Mouse (Mus musculus): ENCODE data around the gene Ppara. TPM values are rescaled to one million over a fixed set of nuclear protein-coding genes. Genes with fewer than 3 reads are reported as not detected.

Gene Ppara
- polyA plus RNA-seq, 1 experiment from 2014 or later, result 1.9 TPM

DNA sequence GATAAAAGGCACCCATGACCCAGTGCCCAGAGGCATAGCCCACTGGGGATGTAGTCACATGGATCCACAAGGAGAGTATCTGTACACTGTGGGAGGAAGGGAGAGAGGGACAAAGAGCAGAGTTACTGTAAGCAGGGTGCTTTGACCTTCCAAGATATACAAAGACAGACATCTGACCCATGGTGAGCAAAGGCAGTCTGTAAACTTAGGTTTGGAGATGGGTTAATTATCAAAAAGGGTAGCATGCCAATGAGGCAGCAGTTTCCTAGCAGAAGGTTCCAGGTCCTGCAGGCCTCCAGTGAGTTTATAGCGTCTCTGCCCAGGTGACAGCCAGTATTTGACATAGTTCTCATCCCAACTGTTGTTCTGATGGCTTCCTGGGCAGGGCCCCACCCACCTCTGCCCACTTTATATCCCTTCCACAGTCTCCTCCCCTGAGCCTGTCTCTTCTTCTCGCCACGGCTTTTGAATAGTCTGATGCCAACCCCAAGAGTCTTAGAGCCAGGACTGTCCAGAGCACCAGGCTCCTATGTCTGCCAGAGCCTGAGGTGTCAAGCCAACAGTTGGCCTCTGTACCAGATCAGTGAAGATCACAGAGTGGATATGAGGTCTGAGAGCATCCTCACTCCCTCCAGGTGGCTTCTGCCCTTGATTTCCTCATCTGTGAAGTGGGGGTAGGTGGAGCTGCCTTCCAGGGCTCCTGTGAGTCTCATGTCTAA, 2.7 kb upstream of the Ppara start:
- H3K27ac ChIP-seq, result no peak overlapping the region
- peaks cover 74% of the 10 kb centered on the region for H3K27me3 ChIP-seq
- 77% methylated on average over 3 of the region's 3 CpGs for WGBS

DNA sequence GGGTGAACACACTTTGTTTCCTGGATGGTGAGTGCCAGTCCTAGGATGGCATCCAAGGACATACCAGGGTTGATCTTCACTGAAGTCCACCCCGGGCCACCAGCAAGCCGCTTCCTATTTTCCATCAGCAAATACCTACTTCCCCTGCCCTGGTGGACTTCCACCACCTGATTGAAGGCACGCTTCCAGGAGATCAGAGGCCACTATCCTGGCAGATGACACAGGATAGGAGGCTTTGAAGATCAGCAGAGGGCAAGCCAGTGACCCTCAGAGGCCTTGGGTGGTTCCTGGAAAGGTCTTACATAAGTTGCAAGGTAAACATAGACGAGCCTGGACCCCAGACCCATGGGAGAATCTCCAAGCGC, 2.2 kb upstream of the Ppara start:
- H3K36me3 ChIP-seq, result no peaks in the 10 kb centered on the region
- no peak overlapping the region for H3K27ac ChIP-seq
- no peak for ATAC-seq (ENCODE audit: insufficient number of reproducible peaks, insufficient read depth, low FRiP score, low TSS enrichment, low read depth)
- H3K4me2 ChIP-seq, result no peak overlapping the region
- no peaks in the 10 kb centered on the region for H3K9me3 ChIP-seq
- WGBS, result 76% methylated on average over 5 of the region's 5 CpGs
- no peak overlapping the region for H3K9ac ChIP-seq (replicated peaks)
- H3K4me1 ChIP-seq (replicated peaks), result peaks cover 9% of the 10 kb centered on the region; the same call in 1 of the 2 replicates
- peaks cover 78% of the 10 kb centered on the region for H3K27me3 ChIP-seq
- no peak overlapping the region for H3K4me3 ChIP-seq (replicated peaks)

More for the DNA sequence above, 2.7 kb upstream of the Ppara start:
- H3K9ac ChIP-seq (replicated peaks), result no peak overlapping the region
- peaks cover 9% of the 10 kb centered on the region; the same call in 1 of the 2 replicates for H3K4me1 ChIP-seq (replicated peaks)
- no peaks in the 10 kb centered on the region for H3K9me3 ChIP-seq
- no peak overlapping the region for H3K4me3 ChIP-seq (replicated peaks)
- no peak overlapping the region for H3K4me2 ChIP-seq
- ATAC-seq (ENCODE audit: insufficient number of reproducible peaks, insufficient read depth, low FRiP score, low TSS enrichment, low read depth), result no peak
- H3K36me3 ChIP-seq, result no peaks in the 10 kb centered on the region

DNA sequence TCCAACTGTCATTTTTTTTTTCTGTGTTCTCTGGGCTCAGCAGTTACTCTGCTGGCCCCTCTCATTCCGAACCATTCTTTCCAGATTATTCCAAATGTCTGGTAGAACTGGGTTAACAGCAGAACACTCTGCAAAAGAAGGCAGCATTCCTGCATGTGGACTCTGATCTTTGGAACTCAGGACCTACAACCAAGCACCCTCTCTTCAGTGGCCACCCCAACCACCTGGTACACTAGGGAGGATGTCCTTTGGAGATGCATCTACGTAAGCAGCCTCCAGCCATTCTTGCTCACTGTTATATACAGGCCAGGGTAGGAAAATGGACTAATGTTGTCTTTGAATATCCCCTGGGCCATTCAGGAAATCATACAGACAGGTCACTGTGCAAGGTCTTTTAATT, 1.1 kb upstream of the Ppara start:
- H3K9ac ChIP-seq (replicated peaks), result no peak overlapping the region
- 90% methylated on average over 2 of the region's 2 CpGs for WGBS
- H3K4me1 ChIP-seq (replicated peaks), result peaks cover 9% of the 10 kb centered on the region; the same call in 1 of the 2 replicates
- no peaks in the 10 kb centered on the region for H3K9me3 ChIP-seq
- H3K4me2 ChIP-seq, result no peak overlapping the region
- H3K4me3 ChIP-seq (replicated peaks), result no peak overlapping the region
- no peak for ATAC-seq (ENCODE audit: insufficient number of reproducible peaks, insufficient read depth, low FRiP score, low TSS enrichment, low read depth)
- H3K27me3 ChIP-seq, result peaks cover 76% of the 10 kb centered on the region
- H3K27ac ChIP-seq, result no peak overlapping the region
- no peaks in the 10 kb centered on the region for H3K36me3 ChIP-seq

GRCm38 (mm10) chr15:85734148-85734547, 635 bp upstream of the Ppara start:
- WGBS, result 39% methylated on average over 8 of the region's 8 CpGs

DNA sequence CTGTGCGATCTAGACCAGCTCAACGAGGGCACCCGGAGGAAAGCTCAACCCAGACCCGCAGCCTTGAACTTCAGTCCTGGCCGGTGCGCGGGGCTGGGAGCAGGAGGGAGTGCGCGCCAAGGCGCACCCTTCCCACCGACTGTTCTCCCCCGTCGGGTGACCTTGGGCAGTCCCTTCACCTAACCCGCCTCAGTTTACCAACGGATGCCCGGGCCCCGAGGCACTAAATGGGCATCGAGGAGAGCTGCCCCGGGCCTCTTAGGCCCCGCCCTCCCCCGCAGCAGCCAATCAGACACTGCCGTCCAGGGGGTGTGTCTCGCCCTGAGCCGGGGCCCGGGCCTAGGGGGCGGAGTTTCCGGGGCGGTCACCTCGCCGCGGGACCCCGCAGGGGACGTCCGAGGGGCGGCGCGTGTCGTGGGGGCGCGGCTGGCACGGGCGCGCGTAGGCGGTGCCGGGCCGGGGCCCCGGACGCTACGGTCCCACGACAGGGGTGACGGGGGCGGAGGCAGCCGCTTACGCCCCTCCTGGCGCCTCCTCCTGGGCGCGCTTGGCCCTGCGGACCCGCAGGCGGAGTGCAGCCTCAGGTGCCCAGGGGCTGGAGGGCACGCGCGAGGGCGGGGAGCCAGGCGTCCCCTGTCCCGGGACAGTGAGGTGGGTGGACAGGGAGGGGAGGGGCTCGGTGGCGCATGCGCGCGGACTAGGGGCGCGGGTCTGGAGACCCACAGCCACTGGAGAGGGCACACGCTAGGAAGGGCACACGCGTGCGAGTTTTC, 466 bp downstream of the Ppara start:
- ATAC-seq (ENCODE audit: insufficient number of reproducible peaks, insufficient read depth, low FRiP score, low TSS enrichment, low read depth), result peak; percentile 87
- Histone ChIP-seq H3K27ac (no peak overlapping the region), H3K36me3 (no peaks in the 10 kb centered on the region), H3K4me1 (replicated peaks) (peaks cover 9% of the 10 kb centered on the region; the same call in 1 of the 2 replicates), H3K4me2 (peak overlapping the region; percentile 86), H3K9me3 (no peaks in the 10 kb centered on the region), H3K9ac (replicated peaks) (peak overlapping the region; percentile 67), H3K27me3 (peaks cover 74% of the 10 kb centered on the region), H3K4me3 (replicated peaks) (peak overlapping the region; percentile 78)
- under 1% methylated on average over 77 of the region's 78 CpGs for WGBS

More at GRCm38 (mm10) chr15:85734148-85734547, 635 bp upstream of the Ppara start:
- H3K4me2 ChIP-seq, result 0 out of 2 replicates have a peak overlapping the region, but pooled peaks have one; percentile 86
- H3K27me3 ChIP-seq, result peaks cover 73% of the 10 kb centered on the region
- H3K4me1 ChIP-seq (replicated peaks), result peaks cover 9% of the 10 kb centered on the region; the same call in 1 of the 2 replicates
- no peak overlapping the region for H3K27ac ChIP-seq
- H3K9me3 ChIP-seq, result no peaks in the 10 kb centered on the region
- no peaks in the 10 kb centered on the region for H3K36me3 ChIP-seq
- ATAC-seq (ENCODE audit: insufficient number of reproducible peaks, insufficient read depth, low FRiP score, low TSS enrichment, low read depth), result no peak
- no peak overlapping the region for H3K9ac ChIP-seq (replicated peaks)
- peak overlapping the region; percentile 78 for H3K4me3 ChIP-seq (replicated peaks)

GRCm38 (mm10) chr15:85735836-85736190, 1.0 kb downstream of the Ppara start:
- Histone ChIP-seq H3K4me2 (peak overlapping the region; percentile 86), H3K4me1 (replicated peaks) (peaks cover 9% of the 10 kb centered on the region; the same call in 1 of the 2 replicates), H3K9me3 (no peaks in the 10 kb centered on the region), H3K9ac (replicated peaks) (peak overlapping the region; percentile 67), H3K4me3 (replicated peaks) (peak overlapping the region; percentile 78), H3K27ac (no peak overlapping the region), H3K27me3 (peaks cover 78% of the 10 kb centered on the region), H3K36me3 (no peaks in the 10 kb centered on the region)
- no peak; the same call in 1 of the 2 replicates for ATAC-seq (ENCODE audit: insufficient number of reproducible peaks, insufficient read depth, low FRiP score, low TSS enrichment, low read depth)
- WGBS, result under 1% methylated on average over 25 of the region's 25 CpGs

- 54% methylated on average over 10 of the region's 10 CpGs for WGBS
- no peak for ATAC-seq (ENCODE audit: insufficient number of reproducible peaks, insufficient read depth, low FRiP score, low TSS enrichment, low read depth)
These were observed 1.7 kb downstream of the Ppara start for GRCm38 (mm10) chr15:85736506-85736905.

GRCm38 (mm10) chr15:85738416-85738815, 3.6 kb downstream of the Ppara start:
- H3K27me3 ChIP-seq, result peaks cover 64% of the 10 kb centered on the region
- no peaks in the 10 kb centered on the region for H3K9me3 ChIP-seq
- H3K4me2 ChIP-seq, result no peak overlapping the region
- H3K4me3 ChIP-seq (replicated peaks), result no peak overlapping the region
- H3K9ac ChIP-seq (replicated peaks), result no peak overlapping the region
- no peak for ATAC-seq (ENCODE audit: insufficient number of reproducible peaks, insufficient read depth, low FRiP score, low TSS enrichment, low read depth)
- WGBS, result 72% methylated on average over 3 of the region's 3 CpGs
- no peak overlapping the region for H3K27ac ChIP-seq
- peaks cover 9% of the 10 kb centered on the region; the same call in 1 of the 2 replicates for H3K4me1 ChIP-seq (replicated peaks)
- H3K36me3 ChIP-seq, result no peaks in the 10 kb centered on the region

More at GRCm38 (mm10) chr15:85736506-85736905, 1.7 kb downstream of the Ppara start:
- Histone ChIP-seq H3K36me3 (no peaks in the 10 kb centered on the region), H3K4me3 (replicated peaks) (peak overlapping the region; percentile 78; the same call in 1 of the 2 replicates), H3K27me3 (peaks cover 80% of the 10 kb centered on the region), H3K4me1 (replicated peaks) (peaks cover 9% of the 10 kb centered on the region; the same call in 1 of the 2 replicates), H3K9me3 (no peaks in the 10 kb centered on the region), H3K27ac (no peak overlapping the region), H3K9ac (replicated peaks) (no peak overlapping the region), H3K4me2 (peak overlapping the region; percentile 86; the same call in 1 of the 2 replicates)

GRCm38 (mm10) chr15:85738939-85739338, 4.2 kb downstream of the Ppara start:
- H3K36me3 ChIP-seq, result no peaks in the 10 kb centered on the region
- ATAC-seq (ENCODE audit: insufficient number of reproducible peaks, insufficient read depth, low FRiP score, low TSS enrichment, low read depth), result no peak
- H3K4me2 ChIP-seq, result no peak overlapping the region
- no peak overlapping the region for H3K9ac ChIP-seq (replicated peaks)
- H3K27me3 ChIP-seq, result peaks cover 63% of the 10 kb centered on the region
- no peaks in the 10 kb centered on the region for H3K9me3 ChIP-seq
- no peak overlapping the region for H3K27ac ChIP-seq
- peaks cover 9% of the 10 kb centered on the region; the same call in 1 of the 2 replicates for H3K4me1 ChIP-seq (replicated peaks)
- 77% methylated on average over 5 of the region's 5 CpGs for WGBS
- no peak overlapping the region for H3K4me3 ChIP-seq (replicated peaks)

DNA sequence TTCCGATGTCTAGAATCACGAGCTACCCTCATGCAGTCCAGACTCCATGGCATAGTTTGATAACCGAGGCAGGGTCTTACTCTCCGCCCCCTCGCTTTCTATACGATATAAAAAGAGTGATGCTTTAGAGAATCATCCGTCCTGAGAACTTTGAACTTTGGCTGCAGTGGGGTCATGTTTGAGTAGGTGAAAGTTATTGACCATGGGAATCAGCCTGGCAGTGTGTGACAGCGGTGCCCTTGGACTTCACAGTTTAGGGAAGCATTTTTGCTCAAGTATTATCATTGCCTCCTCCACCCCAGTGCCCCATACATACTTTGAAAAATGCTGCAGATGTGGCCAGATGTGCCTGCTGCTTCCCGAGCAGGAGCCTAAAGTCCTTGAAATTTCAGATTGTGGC, 7.8 kb downstream of the Ppara start:
- 83% methylated on average over 9 of the region's 9 CpGs for WGBS
- Histone ChIP-seq H3K27ac (no peak overlapping the region), H3K36me3 (no peaks in the 10 kb centered on the region), H3K9me3 (no peaks in the 10 kb centered on the region), H3K4me1 (replicated peaks) (no peaks in the 10 kb centered on the region), H3K4me2 (no peak overlapping the region), H3K27me3 (peaks cover 34% of the 10 kb centered on the region), H3K4me3 (replicated peaks) (no peak overlapping the region), H3K9ac (replicated peaks) (no peak overlapping the region)
- ATAC-seq (ENCODE audit: insufficient number of reproducible peaks, insufficient read depth, low FRiP score, low TSS enrichment, low read depth), result no peak

- Histone ChIP-seq H3K27ac (no peak overlapping the region), H3K9ac (replicated peaks) (no peak overlapping the region), H3K9me3 (no peaks in the 10 kb centered on the region), H3K4me3 (replicated peaks) (no peak overlapping the region), H3K4me1 (replicated peaks) (no peaks in the 10 kb centered on the region), H3K27me3 (peaks cover 31% of the 10 kb centered on the region), H3K4me2 (no peak overlapping the region), H3K36me3 (no peaks in the 10 kb centered on the region)
- WGBS, result 75% methylated on average over 3 of the region's 3 CpGs
- ATAC-seq (ENCODE audit: insufficient number of reproducible peaks, insufficient read depth, low FRiP score, low TSS enrichment, low read depth), result no peak
These were observed 9.2 kb downstream of the Ppara start for GRCm38 (mm10) chr15:85743946-85744345.
